Mouse (Mus musculus) liver, embryonic 12.5 days (tissue): ENCODE measurements at regions not wholly inside any gene's neighbourhood (a gene's known extent, or its start where the extent isn't known, plus 50 kb on each side); places are given as distances from the start of the nearest gene placed in this dataset.
A peak's percentile ranks its signal among the peaks of the same experiment; 100 is the strongest.

Experiments used
- ATAC-seq: fragments of 200-750 bp; cut with Nextera tagmentation; 2 replicates; pipeline ENCODE4 v1.8.0; 2017; ENCODE audit warnings: moderate number of reproducible peaks, mild to moderate bottlenecking, moderate library complexity
- H3K27ac ChIP-seq: fragments of 300-500 bp; sonication (generic); 2 replicates; pipeline ENCODE4 v1.5.1; 2016; ENCODE audit warnings: mild to moderate bottlenecking
- H3K27me3 ChIP-seq: fragments of 300-500 bp; sonication (generic); replicated peaks from 2 replicates; pipeline ENCODE4 v1.6.1; 2016; ENCODE audit warnings: mild to moderate bottlenecking, moderate library complexity
- H3K36me3 ChIP-seq: fragments of 300-500 bp; sonication (generic); 2 replicates; pipeline ENCODE4 v1.6.1; 2016; ENCODE audit warnings: mild to moderate bottlenecking, moderate library complexity
- H3K4me1 ChIP-seq: fragments of 300-500 bp; sonication (generic); 2 replicates; pipeline ENCODE4 v1.6.1; 2016
- H3K4me2 ChIP-seq: fragments of 300-500 bp; sonication (generic); 2 replicates; pipeline ENCODE4 v1.6.1; 2016; ENCODE audit warnings: mild to moderate bottlenecking, moderate library complexity
- H3K4me3 ChIP-seq: fragments of 300-500 bp; sonication (generic); 2 replicates; pipeline ENCODE4 v1.5.1; 2016; ENCODE audit warnings: mild to moderate bottlenecking, moderate library complexity
- H3K9ac ChIP-seq: fragments of 300-500 bp; sonication (generic); 2 replicates; pipeline ENCODE4 v1.6.1; 2016; ENCODE audit warnings: mild to moderate bottlenecking, moderate library complexity
- H3K9me3 ChIP-seq: fragments of 300-500 bp; sonication (generic); replicated peaks from 2 replicates; pipeline ENCODE4 v1.6.1; 2016; ENCODE audit warnings: mild to moderate bottlenecking, moderate library complexity
- WGBS: fragments of 180-500 bp; shearing (Covaris S2); methylation state at CpG from one replicate; pipeline ENCODE4 v1.1.7; 2016; ENCODE audit not compliant: insufficient replicate concordance; 5-methylcytosine and 5-hydroxymethylcytosine counted together

- ATAC-seq = no peak
- H3K4me1 ChIP-seq = no peaks in the 10 kb centered on the region; the same call in 1 of the 2 replicates
- WGBS = 72% methylated on average over 6 of the region's 6 CpGs
- H3K27ac ChIP-seq = no peak overlapping the region
- H3K9ac ChIP-seq = no peak overlapping the region
- H3K4me2 ChIP-seq = no peak overlapping the region
- H3K36me3 ChIP-seq = no peaks in the 10 kb centered on the region
- H3K4me3 ChIP-seq = no peak overlapping the region
- H3K9me3 ChIP-seq = no peaks in the 10 kb centered on the region
- no peaks in the 10 kb centered on the region; the same call in 1 of the 2 replicates for H3K27me3 ChIP-seq
Measured at GRCm38 (mm10) chrX:143024325-143024971, 57.9 kb upstream of the Ammecr1 start.

- Histone ChIP-seq H3K9ac (no peak overlapping the region), H3K4me1 (peaks cover 10% of the 10 kb centered on the region), H3K36me3 (no peaks in the 10 kb centered on the region), H3K9me3 (no peaks in the 10 kb centered on the region), H3K4me3 (no peak overlapping the region), H3K4me2 (0 out of 2 replicates have a peak overlapping the region, but pooled peaks have one; percentile 1), H3K27me3 (peaks cover 21% of the 10 kb centered on the region; the same call in 1 of the 2 replicates), H3K27ac (no peak overlapping the region)
- no peak for ATAC-seq
- WGBS = 29% methylated on average over 10 of the region's 10 CpGs
Measured at GRCm38 (mm10) chrX:143030371-143031010, 64.0 kb upstream of the Ammecr1 start.

DNA sequence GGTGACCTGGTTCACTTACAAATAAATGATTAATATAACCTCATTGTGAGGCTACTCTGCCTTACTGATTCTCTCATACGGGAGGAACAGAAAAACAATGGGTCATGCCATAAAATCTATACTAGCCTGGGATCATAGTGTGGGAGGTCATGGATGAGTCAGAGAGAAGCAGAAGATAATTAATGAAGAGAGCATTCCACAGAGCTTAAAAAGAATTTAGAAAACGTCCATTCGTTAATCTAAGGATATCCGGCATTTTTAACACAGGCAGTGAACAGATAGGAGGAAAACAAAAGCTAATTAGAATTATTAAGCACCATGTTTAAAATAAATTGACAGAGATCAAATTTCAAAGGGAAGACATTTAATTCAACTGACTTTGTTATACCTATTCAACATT is 59.5 kb upstream of the Rtl9 start:
- H3K9ac ChIP-seq = no peak overlapping the region
- H3K4me2 ChIP-seq = no peak overlapping the region
- no peaks in the 10 kb centered on the region for H3K36me3 ChIP-seq
- H3K4me3 ChIP-seq = no peak overlapping the region
- peaks cover 16% of the 10 kb centered on the region for H3K4me1 ChIP-seq
- peaks cover 9% of the 10 kb centered on the region; the same call in 1 of the 2 replicates for H3K27me3 ChIP-seq
- no peak for ATAC-seq
- no peak overlapping the region for H3K27ac ChIP-seq
- no peaks in the 10 kb centered on the region for H3K9me3 ChIP-seq
- WGBS = 77% methylated on average over 4 of the region's 4 CpGs

- Histone ChIP-seq H3K4me3 (no peak overlapping the region), H3K9me3 (no peaks in the 10 kb centered on the region), H3K27ac (peak overlapping the region; percentile 87), H3K36me3 (no peaks in the 10 kb centered on the region), H3K9ac (peak overlapping the region; percentile 17; the same call in 1 of the 2 replicates), H3K4me1 (peaks cover 44% of the 10 kb centered on the region), H3K4me2 (peak overlapping the region; percentile 42), H3K27me3 (peaks cover 6% of the 10 kb centered on the region; the same call in 1 of the 2 replicates)
- peak; percentile 98 for ATAC-seq
- 50% methylated on average over 4 of the region's 4 CpGs for WGBS
Measured at GRCm38 (mm10) chrX:143044296-143044695, 55.1 kb upstream of the Rtl9 start.

GRCm38 (mm10) chrX:143046293-143046692 is 53.1 kb upstream of the Rtl9 start:
- Histone ChIP-seq H3K4me2 (no peak overlapping the region), H3K27me3 (peaks cover 6% of the 10 kb centered on the region; the same call in 1 of the 2 replicates), H3K4me3 (no peak overlapping the region), H3K27ac (no peak overlapping the region), H3K4me1 (peaks cover 44% of the 10 kb centered on the region), H3K9ac (no peak overlapping the region), H3K36me3 (no peaks in the 10 kb centered on the region), H3K9me3 (no peaks in the 10 kb centered on the region)
- WGBS = 66% methylated on average over 8 of the region's 8 CpGs
- no peak for ATAC-seq
